Mouse (Mus musculus) kidney, adult 18-20 months (tissue): Measurements from ENCODE around the gene AK157302.
"Not testable (repeated sequence)": the region's sequence is repeated elsewhere in the genome, so short reads cannot be mapped to it uniquely, and the experiment has no call there.

Experiments used
- DNase-seq: peaks from one replicate; pipeline ENCODE4 v3.0.0; 2021

Gene AK157302

DNA sequence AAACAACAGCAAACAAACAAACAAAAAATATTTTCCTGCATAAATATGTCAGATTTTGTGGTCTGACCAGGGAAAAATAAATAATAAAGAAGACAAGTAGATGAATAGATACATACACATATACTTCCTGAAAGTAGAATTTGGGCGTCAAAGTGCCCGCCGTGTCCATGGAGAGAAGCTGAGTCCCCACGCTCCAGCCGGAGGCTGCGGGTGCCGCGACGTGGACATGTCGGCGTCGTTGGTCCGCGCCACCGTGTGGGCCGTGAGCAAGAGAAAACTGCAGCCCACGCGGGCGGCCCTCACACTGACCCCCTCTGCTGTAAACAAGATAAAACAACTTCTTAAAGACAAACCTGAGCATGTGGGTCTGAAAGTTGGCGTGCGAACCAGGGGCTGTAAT lies at the start of gene AK157302:
AK157302 (plus strand) TSS at position 144 of the 400 bp plus-strand sequence.
- DNase-seq, result no peak

- no peak for DNase-seq
Measured at GRCm38 (mm10) chr13:21446796-21447195, 48.2 kb upstream of the AK157302 start.

GRCm38 (mm10) chr13:21447856-21448614 lies 47.0 kb upstream of the AK157302 start:
- DNase-seq, result no peak

GRCm38 (mm10) chr13:21453042-21453441 lies 42.0 kb upstream of the AK157302 start:
- no peak for DNase-seq

- peak; percentile 88 for DNase-seq
Measured at GRCm38 (mm10) chr13:21453449-21453848, 41.6 kb upstream of the AK157302 start, which contains the start of gene Zscan26. Gene Zscan26, minus strand, starts transcription at chr13:21453730.

- no peak for DNase-seq
Measured at GRCm38 (mm10) chr13:21454133-21454532, 40.9 kb upstream of the AK157302 start.

DNA sequence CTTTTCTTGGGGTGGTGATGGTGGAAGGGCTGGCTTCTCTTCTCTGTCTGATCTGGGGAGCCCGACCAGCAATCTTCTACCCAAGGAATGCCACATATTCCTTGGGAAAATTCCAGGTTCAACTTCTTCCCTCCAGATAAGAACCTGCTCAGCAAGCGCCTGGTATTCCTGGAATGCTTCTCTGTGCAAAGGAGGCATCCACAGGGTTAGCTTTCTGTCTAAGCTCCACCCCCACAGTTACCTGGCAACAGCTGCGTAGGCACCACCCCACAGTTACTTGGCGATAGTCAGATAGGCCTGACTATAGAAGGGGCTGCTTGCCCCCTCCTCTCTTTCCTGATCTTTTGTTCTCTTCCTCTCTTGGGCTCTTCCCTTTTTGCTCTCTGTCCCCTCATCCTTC lies 38.7 kb upstream of the AK157302 start:
- DNase-seq, result no peak

DNA sequence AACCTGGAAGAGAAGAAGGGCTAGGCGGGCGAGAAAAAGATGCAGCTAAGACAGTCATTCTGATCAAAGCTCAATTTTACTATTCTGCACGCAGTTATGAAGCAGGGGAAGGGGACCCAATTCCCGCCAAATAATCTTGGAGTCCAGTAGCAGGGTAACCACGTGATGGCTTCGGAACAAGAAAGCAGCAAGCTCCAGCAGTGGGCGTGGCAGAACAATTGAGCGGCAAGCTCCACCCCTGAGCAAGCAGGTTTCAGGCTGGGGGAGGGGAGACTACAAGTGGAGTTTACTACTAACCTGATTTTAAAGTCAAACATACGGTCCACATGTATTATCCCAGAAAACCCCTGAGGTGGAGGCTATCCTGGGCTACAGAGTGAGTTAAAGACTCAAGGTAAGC lies 32.5 kb upstream of the AK157302 start:
- not testable (repeated sequence) for DNase-seq

DNA sequence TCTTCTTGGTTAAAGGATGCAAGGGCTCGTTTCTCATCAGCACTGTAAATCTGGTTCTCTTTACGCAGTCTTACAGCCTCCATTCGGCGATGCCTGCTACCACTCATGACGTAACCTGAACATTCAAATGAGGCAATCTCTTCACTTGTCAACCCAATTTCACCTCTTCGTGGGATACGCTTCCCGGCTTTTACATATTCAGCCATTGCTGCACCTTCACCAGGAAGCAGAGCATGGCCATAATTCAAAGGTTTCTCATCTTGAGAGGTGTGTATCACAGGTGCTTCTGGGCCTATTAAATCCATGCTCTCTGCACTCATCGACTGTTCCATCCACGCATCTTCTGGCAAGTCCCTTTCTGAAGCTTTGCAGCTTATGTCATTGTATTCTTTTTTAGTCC lies 27.7 kb upstream of the AK157302 start:
- DNase-seq, result no peak

DNA sequence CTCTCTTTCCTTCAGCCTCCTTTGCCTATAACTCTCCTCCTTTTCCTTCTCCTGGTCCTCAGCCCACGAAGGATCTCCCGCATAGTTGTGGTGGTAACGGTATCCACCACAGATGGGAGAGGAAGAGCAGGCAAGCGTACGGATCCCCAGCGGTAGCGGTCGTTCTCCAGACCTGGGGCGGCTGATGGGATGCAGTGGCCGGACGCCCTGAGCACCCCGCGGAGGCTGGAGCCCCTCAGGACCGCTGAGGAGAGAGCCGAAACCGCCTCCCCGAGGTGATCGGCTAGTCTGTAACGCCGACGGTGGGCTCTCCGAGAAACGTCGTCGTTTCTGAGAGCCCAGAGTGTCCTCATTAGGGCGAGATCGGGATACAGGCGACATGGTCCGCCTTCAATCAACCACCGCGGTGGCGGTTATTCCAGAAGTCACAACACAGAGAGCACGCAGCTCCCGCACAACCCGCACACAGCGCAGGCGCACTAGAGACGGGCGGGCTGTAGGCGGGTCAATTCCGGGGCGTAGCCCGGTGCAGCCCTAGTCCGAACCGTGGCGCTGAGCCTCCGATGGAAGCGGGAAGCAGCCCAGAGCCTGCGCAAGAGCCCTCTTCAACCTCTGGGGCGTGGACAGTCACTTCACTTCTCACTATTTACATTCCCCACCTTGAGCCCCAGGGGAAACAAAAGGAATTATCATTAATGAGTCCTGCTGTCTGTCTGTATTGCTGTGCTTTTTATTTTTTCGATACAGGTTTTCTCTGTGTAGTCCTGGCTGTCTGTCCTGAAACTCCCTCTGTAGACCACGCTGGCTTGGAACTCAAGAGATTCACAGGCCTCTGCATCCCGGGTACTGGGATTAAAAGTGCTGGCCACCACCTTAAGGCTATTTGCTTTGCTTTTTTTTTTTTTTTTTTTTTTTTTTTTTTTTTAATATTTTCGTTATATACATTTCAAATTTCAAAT lies 26.7 kb upstream of the AK157302 start, which contains the start of gene Nkapl:
Nkapl (minus strand) TSS at position 449 of the 959 bp plus-strand sequence.
- peak; percentile 86 for DNase-seq

- DNase-seq, result no peak
Measured at GRCm38 (mm10) chr13:21469097-21469496, 25.9 kb upstream of the AK157302 start.

DNA sequence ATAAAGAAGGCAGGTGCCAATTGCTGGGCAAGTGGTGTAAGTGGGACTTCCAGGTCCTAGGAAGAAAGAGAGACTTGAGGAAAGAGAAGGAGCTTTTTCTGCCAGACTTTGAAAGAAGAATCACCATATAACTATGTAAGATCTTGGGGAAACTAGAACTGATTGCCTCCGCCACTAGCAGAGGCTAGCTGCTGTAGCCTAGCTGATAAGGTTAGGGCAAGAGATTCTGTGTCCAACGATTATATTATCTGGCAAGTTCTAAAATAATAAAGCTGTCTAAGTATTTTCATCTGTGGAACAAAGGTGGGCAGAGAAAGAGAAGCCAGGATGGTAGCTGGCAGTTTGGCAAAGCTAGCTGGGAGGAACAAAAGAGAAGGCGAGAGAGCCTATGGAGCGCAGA lies 22.6 kb upstream of the AK157302 start:
- no peak for DNase-seq

- peak; percentile 67 for DNase-seq
Measured at GRCm38 (mm10) chr13:21478759-21479670, 16.0 kb upstream of the AK157302 start, which contains the start of the genes Zkscan4 and Gm10065. Gene Zkscan4, plus strand, starts transcription at chr13:21478907. Gene Gm10065, minus strand, starts transcription at chr13:21479441.

- no peak for DNase-seq
Measured at GRCm38 (mm10) chr13:21486881-21487280, 8.1 kb upstream of the AK157302 start.

DNA sequence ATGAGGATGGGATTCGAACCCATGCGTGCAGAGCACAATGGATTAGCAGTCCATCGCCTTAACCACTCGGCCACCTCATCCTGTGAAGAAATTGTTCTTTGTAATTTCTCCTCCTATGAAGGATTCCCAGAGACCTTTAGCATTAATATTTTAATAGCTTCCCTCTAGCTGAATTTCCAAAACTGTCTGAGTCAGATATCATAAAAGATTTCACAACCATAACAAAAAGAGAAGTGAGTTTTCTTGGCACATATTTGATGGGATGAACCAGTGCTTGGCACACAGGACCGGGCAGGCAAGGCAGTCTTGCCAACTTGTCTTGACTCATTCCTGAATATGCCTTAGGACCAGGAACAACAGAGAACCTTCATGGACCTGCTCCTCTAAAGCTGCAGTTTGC lies 2.2 kb upstream of the AK157302 start:
- DNase-seq, result no peak

DNA sequence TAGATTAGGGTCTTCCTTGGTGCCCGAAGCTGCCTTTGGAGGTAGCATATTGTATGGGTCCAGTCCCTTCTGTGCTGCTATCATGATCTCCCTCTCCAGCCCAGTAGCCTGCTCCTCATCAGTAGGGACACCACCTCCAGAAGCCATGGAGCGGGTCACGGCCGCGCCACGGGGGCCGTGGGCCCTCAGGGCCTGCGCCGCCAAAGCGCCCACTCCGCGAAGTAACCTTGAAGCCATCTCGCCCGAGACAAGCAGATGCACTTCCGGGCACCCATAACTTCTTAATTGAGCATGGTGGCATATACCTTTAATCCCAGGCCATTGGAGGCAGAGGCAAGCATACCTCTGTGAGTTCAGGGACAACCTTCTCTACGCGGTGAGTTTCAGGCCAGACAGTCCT lies 6.2 kb downstream of the AK157302 start, which contains the start of gene Gm11273:
Gm11273 (minus strand) TSS at position 237 of the 400 bp plus-strand sequence.
- DNase-seq, result not testable (repeated sequence)

DNA sequence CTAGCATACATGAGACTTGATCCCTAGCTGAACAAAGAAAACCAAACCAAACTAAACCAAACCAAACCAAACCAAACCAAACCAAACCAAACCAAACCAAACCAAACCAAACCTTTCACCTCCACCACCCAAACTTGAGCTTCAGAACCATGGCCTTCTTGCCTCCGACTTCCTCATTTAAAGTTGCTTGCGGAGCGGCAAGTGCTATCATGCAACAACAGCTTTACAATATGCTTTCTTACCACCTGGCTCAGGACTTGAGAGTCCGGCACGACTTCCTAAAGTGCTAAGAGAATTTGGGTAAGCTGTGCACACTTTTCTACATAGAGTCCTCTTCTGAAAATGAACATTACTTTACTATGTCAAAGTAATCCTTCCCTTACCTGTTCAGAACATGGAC lies 7.3 kb downstream of the AK157302 start:
- no peak for DNase-seq

DNA sequence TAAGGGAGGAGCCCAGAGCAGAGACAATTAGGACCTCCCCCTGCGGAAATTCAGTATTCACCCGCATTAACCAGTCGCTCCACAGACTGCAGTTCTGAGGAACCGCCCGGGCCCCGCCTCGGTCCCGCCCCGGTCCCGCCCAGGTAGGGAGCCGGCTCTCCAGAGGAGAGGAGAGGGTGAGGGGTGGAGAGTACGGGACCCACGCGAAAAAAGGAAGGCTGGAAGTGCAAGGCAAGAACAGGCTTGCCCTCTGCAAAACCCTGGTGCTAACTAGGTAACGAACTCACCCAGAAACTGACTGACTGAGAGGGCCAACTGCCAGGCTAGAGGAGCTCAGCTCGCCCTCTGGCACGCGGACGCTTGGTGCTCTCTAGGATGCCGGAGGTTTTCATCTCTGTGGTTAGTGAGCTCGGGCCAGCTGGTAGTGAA lies 11.2 kb downstream of the AK157302 start:
- DNase-seq, result peak; percentile 87

GRCm38 (mm10) chr13:21530136-21530535 lies 35.1 kb downstream of the AK157302 start:
- no peak for DNase-seq

- DNase-seq, result peak; percentile 92
Measured at GRCm38 (mm10) chr13:21530781-21531201, 35.8 kb downstream of the AK157302 start, which contains the start of gene Zkscan8. Gene Zkscan8, minus strand, starts transcription at chr13:21531120.

GRCm38 (mm10) chr13:21542708-21543107 lies 47.7 kb downstream of the AK157302 start, which contains the start of gene Olfr1366:
Gene Olfr1366, minus strand, starts transcription at chr13:21542808.
- DNase-seq, result no peak
